Mouse (Mus musculus) layer of hippocampus, adult 11-12 months (tissue): ENCODE measurements around the gene G6pc3.
A peak's percentile ranks its signal among the peaks of the same experiment; 100 is the strongest.

Experiments
- DNase-seq: peaks from one replicate; pipeline ENCODE4 v3.0.0; 2022; ENCODE audit warnings: low spot score

Gene G6pc3

GRCm38 (mm10) chr11:102188980-102189379 lies 440 bp upstream of the G6pc3 start:
- no peak for DNase-seq

- DNase-seq: no peak
Observed at GRCm38 (mm10) chr11:102190848-102191247, 1.4 kb downstream of the G6pc3 start.

GRCm38 (mm10) chr11:102193657-102194440 lies 4.4 kb downstream of the G6pc3 start:
- DNase-seq: no peak

- no peak for DNase-seq
Observed at GRCm38 (mm10) chr11:102196018-102196797, 6.8 kb downstream of the G6pc3 start.

DNA sequence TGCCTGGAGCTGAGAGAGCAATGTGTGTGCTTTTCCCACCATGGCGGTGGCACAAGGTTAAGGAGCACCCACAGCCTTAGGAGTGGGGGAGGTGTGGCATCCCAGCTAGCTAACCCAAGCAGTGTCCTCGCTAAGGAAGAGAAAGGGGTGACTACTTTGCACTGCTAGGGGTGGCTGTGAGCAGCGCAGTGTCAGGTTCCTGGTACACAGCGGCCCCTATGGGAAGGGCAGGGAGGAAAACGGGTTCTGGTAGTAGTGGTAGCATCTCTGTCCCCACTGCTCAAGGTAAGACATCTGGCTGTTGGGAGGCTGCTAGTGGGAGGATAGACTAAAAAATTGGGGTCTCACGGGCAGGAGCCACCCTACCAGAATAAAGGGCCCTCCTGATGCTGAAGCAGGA lies 8.8 kb downstream of the G6pc3 start:
- DNase-seq: no peak

DNA sequence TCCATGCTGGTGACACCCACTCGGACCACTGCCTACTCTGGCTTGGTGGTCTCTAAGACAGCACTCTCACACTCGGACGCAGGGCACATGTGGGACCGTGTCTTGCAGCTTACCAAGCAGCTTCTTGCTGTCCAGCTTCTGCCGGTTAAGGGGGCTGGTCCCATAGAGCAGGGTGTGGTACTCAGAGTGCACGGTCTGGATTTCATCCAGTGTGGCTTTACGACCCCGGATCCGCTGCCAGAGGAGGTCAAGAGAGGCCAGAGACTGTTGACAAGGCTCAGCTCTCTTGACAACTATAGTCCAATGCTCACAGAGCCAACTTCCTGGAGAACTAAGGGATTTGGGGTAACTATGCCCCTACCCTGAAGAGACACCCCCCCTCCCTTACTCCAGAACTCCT lies 10.4 kb downstream of the G6pc3 start:
- DNase-seq: no peak

- DNase-seq: no peak
Observed at GRCm38 (mm10) chr11:102201408-102201821, 12.0 kb downstream of the G6pc3 start.

DNA sequence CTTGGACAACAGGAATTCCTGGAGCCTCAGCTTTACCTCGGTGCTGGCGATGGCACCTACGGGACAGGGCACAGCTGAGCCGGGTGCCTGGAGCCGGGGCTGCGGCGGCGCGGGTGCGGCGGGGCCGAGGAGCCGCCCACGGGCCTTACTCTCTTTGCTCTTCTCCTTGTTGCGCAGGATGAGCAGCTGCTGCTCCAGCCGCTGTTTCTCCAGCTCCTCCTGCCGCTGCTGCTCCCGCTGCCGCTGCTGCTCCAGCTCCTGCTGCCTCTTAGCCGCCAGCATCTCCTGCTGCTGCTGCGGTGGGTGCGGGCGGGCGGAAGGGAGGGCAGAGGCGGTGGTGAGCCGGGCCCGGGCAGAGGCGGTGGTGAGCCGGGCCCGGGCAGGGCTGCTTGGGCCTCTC lies 17.1 kb downstream of the G6pc3 start:
- no peak for DNase-seq

DNA sequence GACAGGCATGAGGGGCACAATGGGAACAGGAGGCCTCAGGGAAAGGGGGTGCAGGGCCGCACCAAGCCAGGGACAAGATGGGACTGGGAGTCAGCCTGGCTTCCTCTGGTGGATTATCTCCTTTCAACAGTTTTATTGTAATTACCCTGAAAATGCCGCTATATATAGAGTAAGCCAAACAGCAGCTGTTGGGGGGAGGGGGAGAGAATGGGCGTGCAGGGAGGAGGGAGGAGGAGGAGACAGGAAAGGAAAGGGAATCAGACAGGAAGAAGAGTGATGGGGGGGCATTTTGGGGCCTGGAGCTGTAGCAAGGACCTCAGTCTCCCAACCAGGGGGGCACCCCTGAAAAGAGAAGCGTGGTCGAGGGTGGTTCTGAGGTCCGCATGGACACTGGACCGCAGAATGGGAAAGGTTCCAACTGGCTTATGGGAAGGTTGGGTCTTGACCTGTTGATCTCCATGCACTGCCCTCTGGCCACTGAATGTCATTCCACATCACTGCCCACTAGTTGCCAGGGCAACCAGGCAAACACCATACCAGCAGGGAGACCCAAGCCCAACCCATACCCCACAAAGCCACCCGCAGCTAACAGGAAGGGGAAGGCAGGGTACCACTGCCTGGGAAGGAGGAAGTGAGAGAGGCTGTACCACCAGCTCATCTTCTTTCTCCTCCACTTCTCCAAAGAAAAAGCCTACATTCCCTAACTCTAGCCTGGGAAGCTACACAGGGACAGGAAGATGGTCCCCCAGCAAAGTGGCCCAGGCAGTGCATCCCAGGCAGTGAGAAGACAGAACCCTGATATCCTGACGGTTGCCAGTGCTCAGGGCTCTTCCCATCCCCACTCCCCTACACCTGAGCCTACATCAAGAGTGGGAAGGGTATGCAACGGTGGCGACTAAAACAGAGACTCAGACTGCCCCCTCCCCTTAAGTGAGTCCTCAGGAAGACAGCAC lies 18.7 kb downstream of the G6pc3 start:
- peak; percentile 61 for DNase-seq

DNA sequence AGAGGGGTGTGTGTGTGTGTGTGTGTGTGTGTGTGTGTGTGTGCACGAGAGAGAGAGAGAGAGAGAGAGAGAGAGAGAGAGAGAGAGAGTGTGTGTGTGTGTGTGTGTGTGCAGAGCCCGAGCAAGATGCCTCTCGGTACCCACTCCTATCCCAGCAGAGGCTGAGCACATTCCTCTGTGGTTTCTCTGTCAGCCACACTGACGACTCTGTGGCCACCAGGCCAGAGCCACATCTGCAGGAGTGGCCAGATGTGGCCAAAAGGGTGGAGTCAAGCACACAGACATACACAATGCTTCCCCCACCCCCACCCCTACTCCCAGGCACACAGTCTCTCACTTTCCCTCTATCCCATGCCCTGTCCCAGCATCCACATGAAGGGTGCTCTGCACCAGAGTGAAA lies 19.4 kb downstream of the G6pc3 start:
- DNase-seq: no peak

DNA sequence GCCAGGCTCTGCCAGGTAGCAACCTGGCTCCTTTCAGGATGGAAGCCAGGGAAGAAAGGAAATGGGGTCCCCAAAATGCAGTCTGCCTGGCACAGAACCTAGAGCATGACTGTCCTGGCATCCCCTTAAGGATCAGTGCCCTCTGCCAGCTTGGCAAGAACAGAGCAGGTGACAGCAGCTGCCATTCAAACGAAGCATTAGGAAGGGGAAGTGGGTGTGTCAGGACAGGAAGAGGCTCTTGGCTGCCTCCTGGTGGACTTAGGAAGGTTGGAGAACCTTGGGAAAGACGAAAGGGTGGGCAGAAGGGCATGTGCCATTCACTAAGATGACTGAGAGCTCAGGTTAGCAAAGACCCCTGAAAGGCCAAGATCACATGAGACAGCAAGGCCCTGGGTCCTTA lies 20.3 kb downstream of the G6pc3 start:
- no peak for DNase-seq

GRCm38 (mm10) chr11:102210185-102210584 lies 20.8 kb downstream of the G6pc3 start:
- no peak for DNase-seq

GRCm38 (mm10) chr11:102211011-102211410 lies 21.6 kb downstream of the G6pc3 start:
- DNase-seq: no peak

- DNase-seq: no peak
Observed at GRCm38 (mm10) chr11:102211936-102212341, 22.5 kb downstream of the G6pc3 start.

DNA sequence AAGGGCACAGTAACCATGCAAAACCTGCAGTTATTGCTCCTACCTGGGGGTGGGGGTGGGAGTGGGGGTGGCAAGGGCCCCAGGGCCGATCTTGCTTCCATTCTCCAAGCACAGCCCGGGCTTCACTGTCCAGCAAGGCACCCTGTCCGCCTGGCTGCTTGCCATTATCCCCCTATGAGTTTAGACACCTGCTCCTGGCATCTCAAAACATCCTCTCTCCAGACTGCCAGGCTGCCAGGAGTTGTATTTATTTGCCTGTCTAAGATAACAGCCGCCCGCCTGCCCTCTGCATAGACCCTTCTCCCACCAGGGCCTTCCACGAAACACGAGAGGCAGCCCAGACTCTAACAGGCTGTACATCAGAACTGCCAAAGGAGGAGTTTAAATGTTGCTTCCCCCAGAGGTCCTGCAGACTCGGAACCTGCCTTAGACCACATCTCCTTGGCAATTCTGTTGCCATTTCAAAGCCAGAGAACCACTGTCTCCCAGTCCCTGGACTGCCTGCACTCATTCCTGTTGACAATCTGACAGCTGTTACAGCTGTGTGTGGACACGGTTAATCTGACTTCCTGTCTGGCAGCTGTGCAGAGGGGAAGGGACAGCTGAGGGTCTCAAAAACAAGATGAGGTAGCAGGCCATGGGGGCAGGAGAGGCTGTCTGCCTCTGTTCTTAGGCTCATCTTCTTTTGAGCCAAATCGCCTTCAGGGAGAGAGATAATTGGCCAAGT lies 25.2 kb downstream of the G6pc3 start:
- no peak for DNase-seq

- DNase-seq: no peak
Observed at GRCm38 (mm10) chr11:102215511-102215910, 26.1 kb downstream of the G6pc3 start.

DNA sequence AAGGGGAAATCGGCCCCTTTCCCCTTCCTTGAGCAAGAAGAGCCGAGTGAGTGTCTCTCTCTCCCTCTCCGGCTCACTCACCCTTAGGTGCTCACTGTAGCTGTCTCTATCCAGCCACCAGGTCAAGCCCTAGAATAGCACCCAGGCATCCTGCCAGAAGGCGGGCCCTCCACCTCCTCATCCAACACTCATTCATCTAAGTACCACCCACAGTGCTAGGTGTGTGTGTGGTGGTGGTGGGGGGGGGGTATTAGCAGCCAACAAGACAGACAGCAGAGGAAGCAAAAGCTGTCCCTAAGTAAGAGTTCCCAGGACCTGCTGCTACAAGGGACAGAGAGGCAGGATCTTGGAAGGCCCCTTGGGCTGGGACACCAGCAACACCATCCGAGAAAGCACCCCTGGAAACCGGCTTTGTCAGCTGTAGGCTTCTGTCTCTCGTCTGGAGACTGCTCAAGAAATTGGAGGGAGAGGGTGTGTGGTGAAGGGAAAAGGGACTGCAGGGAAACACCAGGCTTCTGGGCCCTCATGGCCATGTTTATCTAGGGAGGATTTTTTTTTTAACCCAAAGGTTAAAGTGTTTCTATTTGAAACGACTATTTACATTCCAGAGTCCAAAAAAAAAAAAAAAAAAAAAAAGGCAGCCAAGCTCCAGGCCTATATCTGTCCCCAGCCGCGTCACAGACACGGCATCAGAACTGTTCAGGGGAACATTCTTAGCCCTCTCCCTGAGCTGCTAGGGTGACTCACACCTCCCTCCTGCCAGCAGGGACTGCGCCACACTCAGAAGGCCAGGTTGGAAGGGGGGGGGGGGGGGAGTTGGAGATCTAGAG lies 26.9 kb downstream of the G6pc3 start:
- peak; percentile 40 for DNase-seq

- DNase-seq: peak; percentile 10
Observed at GRCm38 (mm10) chr11:102216886-102217240, 27.4 kb downstream of the G6pc3 start.

- peak; percentile 44 for DNase-seq
Observed at GRCm38 (mm10) chr11:102217396-102217795, 28.0 kb downstream of the G6pc3 start.

DNA sequence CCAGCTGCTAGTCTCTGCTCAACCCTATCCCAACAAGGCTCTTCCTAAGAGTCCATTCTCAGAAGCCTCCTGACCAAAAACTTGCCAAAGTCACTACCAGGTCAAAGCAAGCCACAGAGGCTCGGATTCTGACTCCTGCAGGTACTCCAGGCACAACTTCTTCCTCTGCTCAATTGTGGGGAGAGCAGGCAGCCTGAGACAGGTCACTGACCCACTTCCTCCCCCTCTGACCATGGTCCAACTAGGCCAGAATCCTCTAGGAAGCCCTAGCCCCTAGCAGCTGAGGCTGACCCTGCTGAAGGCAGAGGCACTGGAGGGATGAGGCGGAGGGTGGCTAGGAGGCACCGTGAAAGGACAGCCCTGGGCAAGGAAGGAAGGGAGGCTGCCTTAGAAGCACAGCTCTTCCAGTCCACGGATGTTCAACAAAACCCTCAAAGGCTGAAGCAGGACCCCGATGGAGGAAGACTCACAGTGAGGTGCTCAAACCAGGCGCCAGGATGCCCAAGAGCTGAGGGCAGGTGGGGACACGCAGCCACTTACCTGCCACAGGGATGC lies 28.5 kb downstream of the G6pc3 start:
- DNase-seq: peak; percentile 17
